Mouse (Mus musculus) midbrain, embryonic 13.5 days (tissue): ENCODE results near the gene Odf2l. TPM values are rescaled to one million over a fixed set of nuclear protein-coding genes. Genes with fewer than 3 reads are reported as not detected.

Experiments
- ATAC-seq: fragments of 200-750 bp; cut with Nextera tagmentation; 2 replicates; pipeline ENCODE4 v1.8.0; 2017; ENCODE audit warnings: mild to moderate bottlenecking, moderate TSS enrichment, moderate library complexity
- H3K27ac ChIP-seq: fragments of 300-500 bp; sonication (generic); 2 replicates; pipeline ENCODE4 v1.5.1; 2015; ENCODE audit warnings: inconsistent platforms, mild to moderate bottlenecking, moderate library complexity
- H3K27me3 ChIP-seq: fragments of 300-500 bp; sonication (generic); 2 replicates; pipeline ENCODE4 v1.6.1; 2015; ENCODE audit warnings: mild to moderate bottlenecking, inconsistent platforms
- H3K36me3 ChIP-seq: fragments of 300-500 bp; sonication (generic); 2 replicates; pipeline ENCODE4 v1.6.1; 2015; ENCODE audit warnings: mild to moderate bottlenecking, inconsistent platforms
- H3K4me1 ChIP-seq: fragments of 300-500 bp; sonication (generic); replicated peaks from 2 replicates; pipeline ENCODE4 v1.6.1; 2015; ENCODE audit warnings: inconsistent platforms
- H3K4me2 ChIP-seq: fragments of 300-500 bp; sonication (generic); replicated peaks from 2 replicates; pipeline ENCODE4 v1.6.1; 2015; ENCODE audit warnings: moderate library complexity, mild to moderate bottlenecking, inconsistent platforms
- H3K4me3 ChIP-seq: fragments of 300-500 bp; sonication (generic); replicated peaks from 2 replicates; pipeline ENCODE4 v1.5.1; 2015; ENCODE audit warnings: mild to moderate bottlenecking, inconsistent platforms
- H3K9ac ChIP-seq: fragments of 300-500 bp; sonication (generic); replicated peaks from 2 replicates; pipeline ENCODE4 v1.6.1; 2015; ENCODE audit warnings: mild to moderate bottlenecking, inconsistent platforms
- H3K9me3 ChIP-seq: fragments of 300-500 bp; sonication (generic); 2 replicates; pipeline ENCODE4 v1.6.1; 2016; ENCODE audit warnings: mild to moderate bottlenecking, inconsistent platforms
- WGBS: fragments of 180-500 bp; shearing (Covaris S2); methylation state at CpG from one replicate; pipeline ENCODE4 v1.1.7; 2015; 5-methylcytosine and 5-hydroxymethylcytosine counted together
- polyA plus RNA-seq: library from polyadenylated mRNA; unstranded; fragments of >200 nt; fragmentation: Nextera tagmentation; extraction: Ambion mirVana; gene quantifications from 2 replicates; pipeline ENCODE4 v1.2.1, GENCODE M21; 2015

The Odf2l gene
- polyA plus RNA-seq, 1 experiment from 2014 or later, result 21.1 TPM

- 98% methylated on average over 9 of the region's 9 CpGs for WGBS
- H3K9ac ChIP-seq, result no peak overlapping the region
- ATAC-seq, result no peak
- no peak overlapping the region for H3K4me3 ChIP-seq
- no peak overlapping the region for H3K4me2 ChIP-seq
- H3K9me3 ChIP-seq, result no peaks in the 10 kb centered on the region
- no peaks in the 10 kb centered on the region for H3K27me3 ChIP-seq
- H3K4me1 ChIP-seq, result no peaks in the 10 kb centered on the region
- H3K27ac ChIP-seq, result no peak overlapping the region
- H3K36me3 ChIP-seq, result peaks cover 23% of the 10 kb centered on the region
These were observed 28.5 kb downstream of the Odf2l start for GRCm38 (mm10) chr3:145146871-145147270.

GRCm38 (mm10) chr3:145147483-145147882, 29.1 kb downstream of the Odf2l start:
- H3K9me3 ChIP-seq, result no peaks in the 10 kb centered on the region
- H3K9ac ChIP-seq, result no peak overlapping the region
- no peak for ATAC-seq
- no peak overlapping the region for H3K4me3 ChIP-seq
- no peaks in the 10 kb centered on the region for H3K27me3 ChIP-seq
- H3K4me2 ChIP-seq, result no peak overlapping the region
- 88% methylated on average over 2 of the region's 2 CpGs for WGBS
- H3K36me3 ChIP-seq, result peaks cover 27% of the 10 kb centered on the region
- no peak overlapping the region for H3K27ac ChIP-seq
- no peaks in the 10 kb centered on the region for H3K4me1 ChIP-seq

GRCm38 (mm10) chr3:145147952-145148351, 29.6 kb downstream of the Odf2l start:
- Histone ChIP-seq H3K4me2 (no peak overlapping the region), H3K36me3 (peaks cover 27% of the 10 kb centered on the region), H3K9ac (no peak overlapping the region), H3K27me3 (no peaks in the 10 kb centered on the region), H3K4me3 (no peak overlapping the region), H3K4me1 (no peaks in the 10 kb centered on the region), H3K9me3 (no peaks in the 10 kb centered on the region), H3K27ac (no peak overlapping the region)
- no peak for ATAC-seq

- peaks cover 35% of the 10 kb centered on the region for H3K36me3 ChIP-seq
- no peaks in the 10 kb centered on the region for H3K27me3 ChIP-seq
- no peak overlapping the region for H3K9ac ChIP-seq
- 92% methylated on average over 7 of the region's 7 CpGs for WGBS
- no peak for ATAC-seq
- H3K4me2 ChIP-seq, result no peak overlapping the region
- no peak overlapping the region for H3K4me3 ChIP-seq
- no peaks in the 10 kb centered on the region for H3K4me1 ChIP-seq
- H3K9me3 ChIP-seq, result no peaks in the 10 kb centered on the region
- no peak overlapping the region for H3K27ac ChIP-seq
These were observed 32.7 kb downstream of the Odf2l start for GRCm38 (mm10) chr3:145151092-145151491.

- Histone ChIP-seq H3K27ac (no peak overlapping the region), H3K9ac (no peak overlapping the region), H3K4me3 (no peak overlapping the region), H3K9me3 (no peaks in the 10 kb centered on the region), H3K27me3 (no peaks in the 10 kb centered on the region), H3K36me3 (peaks cover 31% of the 10 kb centered on the region), H3K4me2 (no peak overlapping the region), H3K4me1 (no peaks in the 10 kb centered on the region)
- 0 out of 2 replicates have a peak, but pooled peaks have one; percentile 20 for ATAC-seq
- WGBS, result 82% methylated on average over 7 of the region's 7 CpGs
These were observed 33.5 kb downstream of the Odf2l start for GRCm38 (mm10) chr3:145151933-145152332.

GRCm38 (mm10) chr3:145156883-145157282, 38.5 kb downstream of the Odf2l start:
- H3K4me1 ChIP-seq, result no peaks in the 10 kb centered on the region
- ATAC-seq, result no peak
- H3K36me3 ChIP-seq, result peaks cover 16% of the 10 kb centered on the region
- no peak overlapping the region for H3K4me3 ChIP-seq
- H3K27me3 ChIP-seq, result no peaks in the 10 kb centered on the region
- H3K4me2 ChIP-seq, result no peak overlapping the region
- H3K27ac ChIP-seq, result no peak overlapping the region
- 93% methylated on average over 6 of the region's 6 CpGs for WGBS
- no peaks in the 10 kb centered on the region for H3K9me3 ChIP-seq
- no peak overlapping the region for H3K9ac ChIP-seq

- Histone ChIP-seq H3K4me3 (no peak overlapping the region), H3K36me3 (peaks cover 11% of the 10 kb centered on the region), H3K9me3 (no peaks in the 10 kb centered on the region), H3K4me1 (no peaks in the 10 kb centered on the region), H3K27me3 (no peaks in the 10 kb centered on the region), H3K4me2 (no peak overlapping the region), H3K9ac (no peak overlapping the region), H3K27ac (no peak overlapping the region)
- over 99% methylated on average over 3 of the region's 3 CpGs for WGBS
- no peak for ATAC-seq
These were observed 40.1 kb downstream of the Odf2l start for GRCm38 (mm10) chr3:145158441-145158840.

GRCm38 (mm10) chr3:145166741-145167140, 48.4 kb downstream of the Odf2l start:
- no peak overlapping the region for H3K27ac ChIP-seq
- no peaks in the 10 kb centered on the region for H3K9me3 ChIP-seq
- no peak overlapping the region for H3K4me3 ChIP-seq
- H3K27me3 ChIP-seq, result no peaks in the 10 kb centered on the region
- H3K36me3 ChIP-seq, result no peaks in the 10 kb centered on the region
- 97% methylated on average over 11 of the region's 11 CpGs for WGBS
- no peak overlapping the region for H3K9ac ChIP-seq
- no peaks in the 10 kb centered on the region for H3K4me1 ChIP-seq
- ATAC-seq, result no peak
- H3K4me2 ChIP-seq, result no peak overlapping the region

- H3K9ac ChIP-seq, result no peak overlapping the region
- no peak for ATAC-seq
- WGBS, result 89% methylated on average over 5 of the region's 5 CpGs
These were observed 49.4 kb downstream of the Odf2l start for GRCm38 (mm10) chr3:145167766-145168165.

GRCm38 (mm10) chr3:145168844-145169696, 50.7 kb downstream of the Odf2l start:
- ATAC-seq, result no peak
- H3K4me1 ChIP-seq, result no peaks in the 10 kb centered on the region
- H3K4me2 ChIP-seq, result no peak overlapping the region
- H3K27ac ChIP-seq, result no peak overlapping the region
- H3K36me3 ChIP-seq, result no peaks in the 10 kb centered on the region
- H3K27me3 ChIP-seq, result no peaks in the 10 kb centered on the region
- 85% methylated on average over 13 of the region's 13 CpGs for WGBS
- no peak overlapping the region for H3K4me3 ChIP-seq
- no peak overlapping the region for H3K9ac ChIP-seq
- no peaks in the 10 kb centered on the region for H3K9me3 ChIP-seq

More at GRCm38 (mm10) chr3:145167766-145168165, 49.4 kb downstream of the Odf2l start:
- Histone ChIP-seq H3K27me3 (no peaks in the 10 kb centered on the region), H3K36me3 (no peaks in the 10 kb centered on the region), H3K4me2 (no peak overlapping the region), H3K4me1 (no peaks in the 10 kb centered on the region), H3K9me3 (no peaks in the 10 kb centered on the region), H3K4me3 (no peak overlapping the region), H3K27ac (no peak overlapping the region)

GRCm38 (mm10) chr3:145170028-145170427, 51.6 kb downstream of the Odf2l start:
- Histone ChIP-seq H3K9ac (no peak overlapping the region), H3K36me3 (no peaks in the 10 kb centered on the region), H3K4me1 (no peaks in the 10 kb centered on the region), H3K4me2 (no peak overlapping the region), H3K27ac (no peak overlapping the region), H3K9me3 (no peaks in the 10 kb centered on the region), H3K4me3 (no peak overlapping the region), H3K27me3 (no peaks in the 10 kb centered on the region)
- no peak for ATAC-seq
- WGBS, result 94% methylated on average over 4 of the region's 4 CpGs

GRCm38 (mm10) chr3:145170604-145171389, 52.4 kb downstream of the Odf2l start:
- Histone ChIP-seq H3K4me2 (no peak overlapping the region), H3K9ac (no peak overlapping the region), H3K36me3 (no peaks in the 10 kb centered on the region), H3K27ac (no peak overlapping the region), H3K9me3 (no peaks in the 10 kb centered on the region), H3K27me3 (no peaks in the 10 kb centered on the region), H3K4me3 (no peak overlapping the region), H3K4me1 (no peaks in the 10 kb centered on the region)
- WGBS, result 92% methylated on average over 6 of the region's 6 CpGs
- no peak for ATAC-seq
